Mouse (Mus musculus) olfactory bulb, adult 2 months (tissue): ENCODE data around the gene Inpp4a.

Source experiments
- CTCF ChIP-seq: fragments of 200-500 bp; IDR thresholded peaks from 2 replicates; pipeline ENCODE4 v1.5.1; 2012; ENCODE audit warnings: low read depth, mild to moderate bottlenecking, low read length, moderate library complexity; ENCODE audit not compliant: insufficient read depth
- POLR2A ChIP-seq: fragments of 200-500 bp; IDR thresholded peaks from 2 replicates; pipeline ENCODE4 v1.6.1; 2012; ENCODE audit warnings: mild to moderate bottlenecking, low read depth, low read length, moderate library complexity; ENCODE audit not compliant: insufficient read depth

- TF ChIP-seq POLR2A (no peak), CTCF (no peak)
Measured at GRCm38 (mm10) chr1:37317644-37318285, 18.1 kb downstream of the Inpp4a start.
